Mouse (Mus musculus): Measurements from ENCODE around the gene Defb23. TPM values are rescaled to one million over a fixed set of nuclear protein-coding genes. Genes with fewer than 3 reads are reported as not detected.

Gene Defb23
- total RNA-seq (2021) (not detected), polyA plus RNA-seq (2012; rRNA removed) (not detected in 2 replicates)
- long read RNA-seq = 0 reads

DNA sequence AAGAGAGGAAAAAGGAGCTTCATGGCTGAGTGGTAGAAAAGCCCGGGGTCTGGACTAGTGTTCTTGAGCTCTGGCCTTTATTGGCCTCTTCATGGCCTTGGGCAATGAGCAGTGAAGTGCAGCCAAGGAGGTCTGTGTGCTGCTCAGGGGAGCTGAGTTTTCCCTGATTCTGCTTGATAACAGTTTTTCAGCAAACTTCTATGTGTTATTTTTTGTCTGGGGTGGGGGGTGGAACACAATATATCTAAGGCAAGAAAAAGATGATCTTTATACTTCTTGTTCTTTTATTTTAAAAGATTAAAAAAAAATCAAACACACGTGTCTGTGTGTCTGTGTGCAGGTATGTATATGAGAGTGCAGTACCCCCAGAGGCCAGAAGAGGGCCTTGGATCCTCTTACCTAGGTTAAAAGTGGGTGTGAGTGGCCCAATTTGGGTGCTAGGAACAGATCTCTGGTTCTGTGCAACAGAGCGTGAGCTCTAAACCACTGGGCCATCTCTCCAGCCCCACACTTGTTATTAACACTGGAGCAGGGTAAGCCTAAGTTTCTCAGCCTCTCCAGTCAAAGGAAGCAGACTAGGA is at the start of gene Defb23:
Defb23 (minus strand) TSS at position 51 of the 581 bp plus-strand sequence.
- intact Hi-C loops (cut with DNase I) = no loop called here
- DNase-seq = no peak

DNA sequence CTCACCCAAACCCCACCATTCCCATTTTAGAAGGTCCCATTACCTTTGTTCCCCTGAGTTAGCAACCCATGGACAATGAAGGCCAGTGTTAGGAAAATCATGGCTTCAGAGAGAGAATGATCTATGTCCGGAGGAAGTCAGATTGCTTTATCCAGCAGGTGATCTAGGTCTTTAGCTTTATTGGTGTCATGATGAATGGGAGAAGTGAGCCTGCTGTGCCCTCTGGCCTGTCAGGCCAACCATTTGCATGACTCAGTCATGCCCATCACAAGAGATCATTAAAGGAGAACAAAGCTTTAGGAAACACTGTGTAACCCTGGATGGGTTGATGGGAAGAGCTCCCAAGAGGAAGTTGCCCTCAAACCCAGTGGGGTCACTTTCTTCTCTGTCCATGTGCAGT is 47.2 kb upstream of the Defb23 start, which contains the start of gene Defb26:
Defb26 (minus strand) TSS at position 101 of the 400 bp plus-strand sequence.
- no peaks in the 10 kb centered on the region for H3K36me3 ChIP-seq (ENCODE audit: control insufficient read depth, insufficient read depth, low read length)
- H3K27ac ChIP-seq = no peak within 1 kb of the TSS
- H3K27me3 ChIP-seq (ENCODE audit: control insufficient read depth, insufficient read depth, low read length) = no peaks in the 10 kb centered on the region
- DNase-seq = no peak
- TF ChIP-seq EP300 (IDR thresholded peaks at IDR 0.05; ENCODE audit: insufficient read depth, low read depth, low read length) (no peak), CTCF (IDR thresholded peaks at IDR 0.05) (no peak), POLR2A (IDR thresholded peaks at IDR 0.05; ENCODE audit: insufficient read depth, low read depth, low read length) (no peak)
- intact Hi-C loops (cut with DNase I) = no loop called here
- WGBS = 84% methylated on average over 1 of the region's 1 CpGs
- no peak within 1 kb of the TSS for H3K9ac ChIP-seq (ENCODE audit: low read depth, low read length)
- H3K4me3 ChIP-seq = no peak within 1 kb of the TSS
- H3K79me2 ChIP-seq (replicated peaks; ENCODE audit: control insufficient read depth, insufficient read depth, low read length) = no peaks in the 10 kb centered on the region
- no peaks in the 10 kb centered on the region for H3K4me1 ChIP-seq (ENCODE audit: control insufficient read depth, insufficient read depth, low read length)

More for the DNA sequence above, at the start of gene Defb23:
- no peak within 1 kb of the TSS for H3K9ac ChIP-seq (ENCODE audit: low read depth, low read length)
- H3K4me3 ChIP-seq = no peak within 1 kb of the TSS
- H3K27ac ChIP-seq = no peak within 1 kb of the TSS
- TF ChIP-seq CTCF (IDR thresholded peaks at IDR 0.05) (peak; percentile 16; the same call in 1 of the 2 replicates), EP300 (IDR thresholded peaks at IDR 0.05; ENCODE audit: insufficient read depth, low read depth, low read length) (no peak), POLR2A (IDR thresholded peaks at IDR 0.05; ENCODE audit: insufficient read depth, low read depth, low read length) (no peak)
- H3K79me2 ChIP-seq (replicated peaks; ENCODE audit: control insufficient read depth, insufficient read depth, low read length) = no peaks in the 10 kb centered on the region
- no peaks in the 10 kb centered on the region for H3K36me3 ChIP-seq (ENCODE audit: control insufficient read depth, insufficient read depth, low read length)
- no peaks in the 10 kb centered on the region for H3K4me1 ChIP-seq (ENCODE audit: control insufficient read depth, insufficient read depth, low read length)
- 82% methylated on average over 3 of the region's 3 CpGs for WGBS
- no peaks in the 10 kb centered on the region for H3K27me3 ChIP-seq (ENCODE audit: control insufficient read depth, insufficient read depth, low read length)

DNA sequence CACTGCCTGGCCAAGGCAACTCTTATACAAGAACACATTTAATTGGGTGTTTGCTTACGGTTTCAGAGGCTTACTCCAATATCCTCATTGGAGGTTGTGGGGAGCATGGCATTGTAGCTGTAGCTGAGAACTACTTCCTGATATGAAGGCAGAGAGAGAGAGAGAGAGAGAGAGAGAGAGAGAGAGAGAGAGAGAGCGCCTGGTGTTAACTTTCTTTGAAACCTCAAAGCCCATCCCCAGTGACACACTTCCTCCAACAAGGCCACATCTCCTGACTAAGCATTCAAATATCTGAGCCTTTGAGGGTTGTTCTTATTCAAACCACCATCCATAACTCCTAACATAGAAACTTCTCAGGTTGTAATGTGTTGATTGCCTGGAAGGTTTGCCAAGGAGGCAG is 39.5 kb upstream of the Defb23 start:
- no peaks in the 10 kb centered on the region for H3K79me2 ChIP-seq (replicated peaks; ENCODE audit: control insufficient read depth, insufficient read depth, low read length)
- H3K4me1 ChIP-seq (ENCODE audit: control insufficient read depth, insufficient read depth, low read length) = no peaks in the 10 kb centered on the region
- WGBS = 79% methylated on average over 2 of the region's 2 CpGs
- no peaks in the 10 kb centered on the region for H3K27me3 ChIP-seq (ENCODE audit: control insufficient read depth, insufficient read depth, low read length)
- no peaks in the 10 kb centered on the region for H3K36me3 ChIP-seq (ENCODE audit: control insufficient read depth, insufficient read depth, low read length)
- TF ChIP-seq POLR2A (IDR thresholded peaks at IDR 0.05; ENCODE audit: insufficient read depth, low read depth, low read length) (no peak), EP300 (IDR thresholded peaks at IDR 0.05; ENCODE audit: insufficient read depth, low read depth, low read length) (no peak), CTCF (IDR thresholded peaks at IDR 0.05) (no peak)
- H3K9ac ChIP-seq (ENCODE audit: low read depth, low read length) = no peak overlapping the region
- no peak overlapping the region for H3K4me3 ChIP-seq
- intact Hi-C loops (cut with DNase I) = no loop called here
- H3K27ac ChIP-seq = no peak overlapping the region
- DNase-seq = no peak

DNA sequence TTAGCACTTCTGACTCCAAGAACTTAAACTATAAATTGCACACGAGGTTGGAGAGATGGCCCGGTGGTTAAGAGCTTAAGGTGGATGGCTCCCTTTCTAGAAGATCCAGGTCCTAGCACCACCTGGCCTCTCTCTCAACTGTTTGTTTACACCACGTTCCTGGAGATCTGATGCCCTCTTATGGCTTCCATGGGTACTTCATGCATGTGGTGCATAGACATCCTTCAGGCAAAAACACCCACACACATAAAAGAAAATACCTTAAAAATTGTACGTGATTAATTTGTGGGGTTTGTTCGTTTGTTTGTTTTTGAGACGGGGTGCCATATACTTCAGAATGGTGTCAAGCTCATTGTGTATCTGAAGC is 36.4 kb upstream of the Defb23 start:
- Histone ChIP-seq H3K9ac (ENCODE audit: low read depth, low read length) (no peak overlapping the region), H3K27ac (no peak overlapping the region), H3K4me3 (no peak overlapping the region), H3K4me1 (ENCODE audit: control insufficient read depth, insufficient read depth, low read length) (no peaks in the 10 kb centered on the region), H3K36me3 (ENCODE audit: control insufficient read depth, insufficient read depth, low read length) (no peaks in the 10 kb centered on the region), H3K79me2 (replicated peaks; ENCODE audit: control insufficient read depth, insufficient read depth, low read length) (no peaks in the 10 kb centered on the region), H3K27me3 (ENCODE audit: control insufficient read depth, insufficient read depth, low read length) (no peaks in the 10 kb centered on the region)
- no peak for DNase-seq
- TF ChIP-seq CTCF (IDR thresholded peaks at IDR 0.05) (peak; percentile 22; the same call in 1 of the 2 replicates), EP300 (IDR thresholded peaks at IDR 0.05; ENCODE audit: insufficient read depth, low read depth, low read length) (no peak), POLR2A (IDR thresholded peaks at IDR 0.05; ENCODE audit: insufficient read depth, low read depth, low read length) (no peak)
- WGBS = 76% methylated on average over 6 of the region's 6 CpGs
- intact Hi-C loops (cut with DNase I) = no loop called here

DNA sequence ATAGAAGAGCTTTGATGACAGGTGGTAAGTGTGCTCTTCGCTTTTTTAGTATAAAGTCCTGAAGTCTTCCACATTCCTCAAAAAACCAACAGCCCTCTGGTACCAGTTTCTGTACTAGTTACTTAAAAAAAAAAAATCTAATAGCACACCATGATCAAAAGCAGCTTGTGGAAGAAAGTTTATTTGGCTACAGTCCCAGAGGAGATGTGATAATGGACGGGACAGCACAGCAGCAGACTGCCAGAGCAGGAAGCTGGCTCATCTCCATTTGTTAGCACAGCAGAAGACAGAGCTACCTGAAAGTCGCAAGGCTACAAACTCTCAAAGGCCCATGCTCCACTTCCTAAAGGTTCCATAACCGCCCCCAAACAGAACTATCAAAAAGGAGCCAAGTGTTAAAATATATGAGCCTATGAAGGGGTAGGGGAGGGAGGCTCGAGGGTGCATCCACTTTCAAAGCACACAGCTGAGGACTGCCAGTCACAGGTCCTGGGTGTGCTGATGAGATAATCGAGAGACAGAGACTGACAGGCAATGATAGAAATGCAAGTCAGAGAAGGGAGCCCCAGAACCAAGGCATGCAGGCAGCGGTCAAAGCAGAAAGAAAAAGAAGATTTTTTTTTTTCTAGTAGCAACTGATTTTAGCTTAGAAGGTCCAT is 35.9 kb upstream of the Defb23 start:
- Histone ChIP-seq H3K4me1 (ENCODE audit: control insufficient read depth, insufficient read depth, low read length) (no peaks in the 10 kb centered on the region), H3K79me2 (replicated peaks; ENCODE audit: control insufficient read depth, insufficient read depth, low read length) (no peaks in the 10 kb centered on the region), H3K9ac (ENCODE audit: low read depth, low read length) (no peak overlapping the region), H3K27me3 (ENCODE audit: control insufficient read depth, insufficient read depth, low read length) (no peaks in the 10 kb centered on the region), H3K4me3 (no peak overlapping the region), H3K36me3 (ENCODE audit: control insufficient read depth, insufficient read depth, low read length) (no peaks in the 10 kb centered on the region), H3K27ac (no peak overlapping the region)
- intact Hi-C loops (cut with DNase I) = no loop called here
- DNase-seq = no peak
- TF ChIP-seq EP300 (IDR thresholded peaks at IDR 0.05; ENCODE audit: insufficient read depth, low read depth, low read length) (no peak), POLR2A (IDR thresholded peaks at IDR 0.05; ENCODE audit: insufficient read depth, low read depth, low read length) (no peak), CTCF (IDR thresholded peaks at IDR 0.05) (no peak)
- WGBS = 35% methylated on average over 7 of the region's 7 CpGs

DNA sequence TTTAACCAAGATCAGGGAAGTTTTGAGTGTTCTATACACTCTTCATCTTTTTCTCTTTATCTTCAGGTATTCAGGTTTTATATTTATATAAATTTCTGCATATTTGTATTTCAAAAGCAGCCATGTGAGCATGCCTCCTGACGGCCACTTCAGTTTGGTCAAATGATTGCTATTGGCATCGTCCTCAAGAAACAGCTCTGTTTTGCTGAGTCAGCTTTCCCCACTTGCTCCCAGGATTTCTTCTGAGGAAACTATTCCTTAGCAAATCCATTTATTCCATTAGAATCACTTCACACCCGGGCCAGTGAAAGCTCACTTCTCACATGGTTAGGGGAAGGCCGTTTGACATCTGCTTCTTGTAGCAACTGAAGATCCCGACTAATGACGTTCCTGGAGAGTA is 33.6 kb upstream of the Defb23 start:
- no peak overlapping the region for H3K27ac ChIP-seq
- TF ChIP-seq POLR2A (IDR thresholded peaks at IDR 0.05; ENCODE audit: insufficient read depth, low read depth, low read length) = no peak
- TF ChIP-seq CTCF (IDR thresholded peaks at IDR 0.05) = no peak
- H3K79me2 ChIP-seq (replicated peaks; ENCODE audit: control insufficient read depth, insufficient read depth, low read length) = no peaks in the 10 kb centered on the region
- no peaks in the 10 kb centered on the region for H3K4me1 ChIP-seq (ENCODE audit: control insufficient read depth, insufficient read depth, low read length)
- no peak overlapping the region for H3K4me3 ChIP-seq
- no peaks in the 10 kb centered on the region for H3K36me3 ChIP-seq (ENCODE audit: control insufficient read depth, insufficient read depth, low read length)
- H3K9ac ChIP-seq (ENCODE audit: low read depth, low read length) = no peak overlapping the region
- 73% methylated on average over 6 of the region's 6 CpGs for WGBS
- H3K27me3 ChIP-seq (ENCODE audit: control insufficient read depth, insufficient read depth, low read length) = no peaks in the 10 kb centered on the region
- DNase-seq = no peak
- intact Hi-C loops (cut with DNase I) = no loop called here
